Mouse (Mus musculus): ENCODE measurements around the gene Zbtb7b.

GRCm38 (mm10) chr3:89390699-89391662, 3.6 kb downstream of the Zbtb7b start:
- TF ChIP-seq POLR2A (IDR thresholded peaks at IDR 0.05; ENCODE audit: control insufficient read depth, extremely low read depth, insufficient read depth, low read length, poor library complexity) (no peak), CTCF (IDR thresholded peaks at IDR 0.05; ENCODE audit: borderline replicate concordance, control insufficient read depth, extremely low read depth, insufficient read depth, low read length, poor library complexity) (no peak)

All from thymus, adult 2 months (tissue).